Mouse (Mus musculus) testis, adult 2 months (tissue): Measurements from ENCODE around the gene Spcs2.

Source experiments
- CTCF ChIP-seq: fragments of 200-500 bp; IDR thresholded peaks from 2 replicates; pipeline ENCODE4 v1.5.1; 2012; ENCODE audit warnings: low read depth, mild to moderate bottlenecking, inconsistent platforms, low read length, moderate library complexity; ENCODE audit not compliant: control insufficient read depth, insufficient read depth, insufficient replicate concordance
- POLR2A ChIP-seq: fragments of 200-500 bp; IDR thresholded peaks from 2 replicates; pipeline ENCODE4 v1.6.1; 2012; ENCODE audit warnings: low read depth, mild to moderate bottlenecking, inconsistent platforms, low read length, moderate library complexity; ENCODE audit not compliant: control insufficient read depth

DNA sequence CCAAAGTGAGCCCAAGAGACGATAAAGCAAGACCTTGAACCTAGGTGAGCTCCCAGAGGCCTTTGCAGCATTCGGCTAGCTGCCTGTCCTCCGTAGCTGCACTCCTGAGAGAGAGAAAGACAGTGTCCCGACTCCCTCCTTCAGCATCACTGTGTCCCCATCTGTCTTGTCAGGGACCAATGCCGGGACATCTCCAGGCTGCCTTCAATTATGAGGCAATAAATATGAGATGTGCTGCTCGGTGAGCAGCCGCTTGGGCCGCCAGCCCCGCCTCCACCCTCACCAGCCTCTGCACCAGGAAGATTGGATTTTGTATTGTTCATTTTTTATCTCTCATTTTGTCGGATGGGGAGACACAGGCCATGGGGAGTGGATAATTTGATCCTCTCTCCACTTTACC lies 72.4 kb downstream of the Spcs2 start:
- TF ChIP-seq POLR2A (no peak), CTCF (no peak)
